Mouse (Mus musculus): Measurements from ENCODE around the gene 2310039H08Rik. TPM values are rescaled to one million over a fixed set of nuclear protein-coding genes. Genes with fewer than 3 reads are reported as not detected.

2310039H08Rik gene
- total RNA-seq (2021): 10 to 100 TPM; 31.3 to 33.2 TPM
- long read RNA-seq, experiment 1, transcript 2310039H08Rik-201 (1 exons, 762 nt): major isoform, 55 of 55 reads
- long read RNA-seq, experiment 1, partial matches to known transcripts: 0 of 55 reads
- long read RNA-seq, experiment 1, other reads (novel, unspliced or antisense): 0 of 55 reads
- long read RNA-seq, experiment 2, transcript 2310039H08Rik-201 (1 exons, 762 nt): major isoform, 62 of 62 reads
- long read RNA-seq, experiment 2, partial matches to known transcripts: 0 of 62 reads
- long read RNA-seq, experiment 2, other reads (novel, unspliced or antisense): 0 of 62 reads

DNA sequence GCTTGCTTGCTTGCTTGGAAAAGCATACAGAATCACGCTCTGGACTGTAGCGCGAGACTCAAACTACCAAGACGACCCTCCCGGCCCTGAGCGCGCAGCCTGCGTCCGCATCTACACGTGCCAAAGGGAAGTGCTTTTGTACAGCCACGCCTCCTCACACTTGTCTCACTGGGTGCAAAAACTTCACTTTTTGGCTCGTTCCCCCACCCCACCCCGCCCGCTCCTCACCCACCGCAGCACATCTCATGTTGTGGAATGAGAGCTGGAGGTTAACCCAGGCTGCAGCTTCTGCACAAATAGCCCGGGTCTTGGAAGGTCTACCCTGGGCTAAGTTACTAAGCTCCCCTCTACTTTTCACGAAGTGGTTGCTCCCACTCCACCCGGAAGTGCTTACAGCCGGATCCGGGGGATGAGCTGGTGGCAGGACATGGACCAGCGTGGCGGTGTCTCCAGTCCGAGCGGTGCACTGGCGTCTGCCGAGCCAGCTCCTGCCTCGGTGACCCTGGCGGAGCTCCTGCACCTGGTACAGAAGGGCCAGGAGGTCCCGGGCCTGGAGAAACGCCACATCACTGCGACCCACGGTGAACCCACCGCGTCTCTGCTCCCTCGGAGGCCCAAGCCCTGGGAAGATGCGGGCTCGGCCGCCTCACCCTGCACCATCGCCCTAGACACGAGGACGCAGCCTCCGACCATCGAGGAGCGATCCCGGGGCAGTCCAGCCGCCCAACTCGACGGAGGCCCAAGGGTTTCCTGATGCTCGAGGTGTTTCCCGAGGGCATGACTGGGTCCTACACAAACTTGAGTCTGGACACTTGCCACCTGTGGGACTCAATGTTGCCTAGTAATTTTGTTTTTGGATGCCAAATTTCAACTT is at the start of gene 2310039H08Rik:
Gene 2310039H08Rik (plus strand): TSS at position 232 of the 874 bp plus-strand sequence.
- peak; percentile 90 for DNase-seq
- intact Hi-C loops (cut with DNase I): no loop called here
- H3K27ac ChIP-seq: peak within 1 kb of the TSS; percentile 96
- no peak for TF ChIP-seq CTCF (IDR thresholded peaks at IDR 0.05)
- H3K4me3 ChIP-seq: peak within 1 kb of the TSS; percentile 81

- intact Hi-C loops (cut with DNase I): loop anchor here (2.0 kb wide), 1 partner anchor 200 kb away; no protein-coding TSS in a partner anchor
- H3K27ac ChIP-seq: no peak overlapping the region
- no peak for DNase-seq
- no peak for TF ChIP-seq CTCF (IDR thresholded peaks at IDR 0.05)
- no peak overlapping the region for H3K4me3 ChIP-seq
Measured at GRCm38 (mm10) chr17:46724477-46725084, 47.9 kb upstream of the 2310039H08Rik start.

DNA sequence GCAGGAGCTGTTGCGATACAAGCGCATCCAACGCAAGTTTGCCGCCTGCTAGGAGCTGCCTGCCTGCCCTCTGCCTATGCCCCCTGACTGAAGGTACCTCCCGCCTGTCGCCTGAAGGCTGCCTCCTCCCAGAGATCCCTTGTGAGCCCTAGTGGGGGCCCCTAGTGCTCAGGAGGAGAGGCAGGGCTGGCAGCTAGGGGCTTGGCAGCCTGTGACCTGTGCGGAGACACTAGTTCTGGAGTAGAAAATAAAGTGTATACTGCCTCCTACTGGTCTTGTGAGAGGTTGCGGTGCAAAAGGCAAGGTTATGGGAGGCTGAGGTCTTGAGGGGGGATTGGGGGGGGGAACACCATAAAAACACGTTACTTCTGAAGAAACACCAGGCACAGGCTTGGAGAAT is 47.2 kb upstream of the 2310039H08Rik start:
- intact Hi-C loops (cut with DNase I): loop anchor here (2.0 kb wide), 1 partner anchor 200 kb away; no protein-coding TSS in a partner anchor
- no peak overlapping the region for H3K27ac ChIP-seq

GRCm38 (mm10) chr17:46725731-46726645 is 46.4 kb upstream of the 2310039H08Rik start:
- no peak for DNase-seq
- Histone ChIP-seq H3K4me3 (no peak overlapping the region), H3K27ac (no peak overlapping the region)
- TF ChIP-seq CTCF (IDR thresholded peaks at IDR 0.05): no peak
- intact Hi-C loops (cut with DNase I): loop anchor here (2.0 kb wide), 1 partner anchor 201 kb away; no protein-coding TSS in a partner anchor

More for the DNA sequence above, 47.2 kb upstream of the 2310039H08Rik start:
- TF ChIP-seq CTCF (IDR thresholded peaks at IDR 0.05): peak; percentile 62
- H3K4me3 ChIP-seq: no peak overlapping the region
- peak; percentile 63 for DNase-seq

- Histone ChIP-seq H3K4me3 (no peak overlapping the region), H3K27ac (no peak overlapping the region)
- no peak for TF ChIP-seq CTCF (IDR thresholded peaks at IDR 0.05)
- DNase-seq: no peak
- intact Hi-C loops (cut with DNase I): no loop called here
Measured at GRCm38 (mm10) chr17:46727271-46727670, 45.2 kb upstream of the 2310039H08Rik start.

DNA sequence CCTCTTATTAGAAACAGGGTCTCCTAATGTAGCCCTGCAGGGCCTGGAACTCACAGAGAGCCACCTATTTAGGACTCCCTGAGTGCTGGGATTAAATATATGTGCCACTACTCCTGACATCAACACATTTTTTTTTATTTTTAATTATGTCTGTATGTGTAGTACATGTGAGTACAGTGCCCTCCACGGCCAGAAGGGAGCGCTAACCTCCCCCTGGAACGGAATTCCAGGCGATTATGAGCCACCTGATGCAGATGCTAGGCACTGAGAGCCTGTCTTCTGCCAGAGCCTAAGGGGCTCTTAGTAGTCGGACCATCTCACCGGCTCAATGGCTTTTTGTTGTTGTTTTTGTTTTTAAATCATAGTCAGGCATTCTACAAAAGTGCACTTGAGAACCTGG is 44.4 kb upstream of the 2310039H08Rik start:
- Histone ChIP-seq H3K4me3 (no peak overlapping the region), H3K27ac (no peak overlapping the region)
- peak; percentile 47 for TF ChIP-seq CTCF (IDR thresholded peaks at IDR 0.05)
- intact Hi-C loops (cut with DNase I): no loop called here
- no peak for DNase-seq

- H3K27ac ChIP-seq: 0 out of 2 replicates have a peak overlapping the region, but pooled peaks have one; percentile 10
- DNase-seq: no peak
- peak overlapping the region; percentile 42 for H3K4me3 ChIP-seq
- intact Hi-C loops (cut with DNase I): no loop called here
- no peak for TF ChIP-seq CTCF (IDR thresholded peaks at IDR 0.05)
Measured at GRCm38 (mm10) chr17:46728496-46728895, 43.9 kb upstream of the 2310039H08Rik start.

GRCm38 (mm10) chr17:46728904-46729318 is 43.5 kb upstream of the 2310039H08Rik start, which contains the start of gene Gnmt:
TSS of gene Gnmt (minus strand) at chr17:46729168.
- TF ChIP-seq CTCF (IDR thresholded peaks at IDR 0.05): no peak
- 0 out of 2 replicates have a peak within 1 kb of the TSS, but pooled peaks have one; percentile 10 for H3K27ac ChIP-seq
- H3K4me3 ChIP-seq: peak within 1 kb of the TSS; percentile 42
- intact Hi-C loops (cut with DNase I): no loop called here
- no peak for DNase-seq

- intact Hi-C loops (cut with DNase I): no loop called here
- no peak for DNase-seq
- no peak overlapping the region for H3K27ac ChIP-seq
- TF ChIP-seq CTCF (IDR thresholded peaks at IDR 0.05): no peak
- no peak overlapping the region for H3K4me3 ChIP-seq
Measured at GRCm38 (mm10) chr17:46734055-46734454, 38.4 kb upstream of the 2310039H08Rik start.

DNA sequence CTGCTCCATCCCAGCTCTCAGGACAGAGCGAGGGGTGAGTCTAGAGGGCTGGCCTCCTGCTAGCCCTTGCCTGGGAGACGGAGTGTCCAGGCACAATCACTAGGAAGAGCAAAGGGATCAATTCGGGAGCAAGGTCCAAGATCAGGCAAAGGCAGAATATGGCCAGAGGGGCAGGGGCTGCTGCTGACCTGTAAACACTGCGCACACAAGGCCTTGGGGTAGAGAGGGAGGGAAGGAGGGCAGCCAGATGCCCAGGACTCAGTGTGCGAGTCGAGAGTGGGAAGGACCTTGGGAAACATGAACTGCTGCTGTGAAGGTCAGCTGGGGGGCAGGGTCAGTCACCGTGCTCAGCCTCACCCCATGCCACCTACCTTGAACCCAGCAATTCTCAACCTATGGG is 37.1 kb upstream of the 2310039H08Rik start:
- intact Hi-C loops (cut with DNase I): no loop called here
- no peak for TF ChIP-seq CTCF (IDR thresholded peaks at IDR 0.05)
- Histone ChIP-seq H3K4me3 (no peak overlapping the region), H3K27ac (no peak overlapping the region)
- no peak for DNase-seq

DNA sequence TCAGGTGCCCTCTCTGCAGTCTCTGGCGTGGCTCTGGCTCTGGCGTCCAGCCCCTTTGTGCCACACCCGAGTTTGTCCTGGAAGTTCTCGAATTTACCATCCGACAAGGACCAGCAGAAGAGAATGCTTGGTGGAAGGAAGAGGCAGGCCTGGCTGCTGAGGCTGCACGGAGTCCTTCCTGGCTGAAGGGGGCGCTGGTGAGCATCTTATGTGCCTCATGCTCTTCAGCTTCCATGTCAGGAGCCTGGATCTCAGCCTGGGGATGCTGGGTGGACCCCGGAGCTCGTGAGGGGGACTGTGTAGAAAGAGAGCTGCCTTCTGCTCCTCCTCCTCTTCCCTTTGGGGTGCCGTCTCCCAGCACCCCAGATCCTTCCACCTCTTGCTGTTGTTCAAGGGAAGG is 36.3 kb upstream of the 2310039H08Rik start:
- DNase-seq: no peak
- Histone ChIP-seq H3K27ac (no peak overlapping the region), H3K4me3 (no peak overlapping the region)
- intact Hi-C loops (cut with DNase I): no loop called here
- TF ChIP-seq CTCF (IDR thresholded peaks at IDR 0.05): peak; percentile 51

Measured in gastrocnemius, adult 2 months (tissue).